Mouse (Mus musculus): ENCODE data around the gene Krt25.

Krt25 gene

GRCm38 (mm10) chr11:99272721-99273120 is 50.0 kb downstream of the Krt25 start:
- Histone ChIP-seq H3K27me3 (ENCODE audit: insufficient read depth, low read length) (peaks cover 4% of the 10 kb centered on the region; the same call in 1 of the 2 replicates), H3K4me1 (replicated peaks; ENCODE audit: low read depth, low read length) (0 out of 2 replicates have a peak, but pooled peaks cover 3% of the 10 kb centered on the region), H3K36me3 (ENCODE audit: insufficient read depth, low read length) (no peaks in the 10 kb centered on the region), H3K4me3 (replicated peaks; ENCODE audit: low read length) (no peak overlapping the region), H3K9me3 (ENCODE audit: low read length) (no peaks in the 10 kb centered on the region)
- TF ChIP-seq POU5F1 (IDR thresholded peaks at IDR 0.05; ENCODE audit: borderline replicate concordance, low read length) (no peak), NANOG (IDR thresholded peaks at IDR 0.05; ENCODE audit: borderline replicate concordance, low read length) (no peak), CTCF (conservative IDR thresholded peaks at IDR 0.05; ENCODE audit: low read length) (no peak)

GRCm38 (mm10) chr11:99269192-99269591 is 53.6 kb downstream of the Krt25 start:
- Histone ChIP-seq H3K4me3 (replicated peaks; ENCODE audit: low read length) (no peak overlapping the region), H3K36me3 (ENCODE audit: insufficient read depth, low read length) (no peaks in the 10 kb centered on the region), H3K4me1 (replicated peaks; ENCODE audit: low read depth, low read length) (peaks cover 13% of the 10 kb centered on the region), H3K27me3 (ENCODE audit: insufficient read depth, low read length) (peaks cover 20% of the 10 kb centered on the region), H3K9me3 (ENCODE audit: low read length) (no peaks in the 10 kb centered on the region)
- TF ChIP-seq POU5F1 (IDR thresholded peaks at IDR 0.05; ENCODE audit: borderline replicate concordance, low read length) = no peak
- TF ChIP-seq NANOG (IDR thresholded peaks at IDR 0.05; ENCODE audit: borderline replicate concordance, low read length) = no peak
- no peak for TF ChIP-seq CTCF (conservative IDR thresholded peaks at IDR 0.05; ENCODE audit: low read length)

GRCm38 (mm10) chr11:99265796-99266195 is 57.0 kb downstream of the Krt25 start:
- Histone ChIP-seq H3K4me1 (replicated peaks; ENCODE audit: low read depth, low read length) (peaks cover 13% of the 10 kb centered on the region), H3K36me3 (ENCODE audit: insufficient read depth, low read length) (no peaks in the 10 kb centered on the region), H3K4me3 (replicated peaks; ENCODE audit: low read length) (no peak overlapping the region), H3K9me3 (ENCODE audit: low read length) (no peaks in the 10 kb centered on the region), H3K27me3 (ENCODE audit: insufficient read depth, low read length) (peaks cover 17% of the 10 kb centered on the region)
- no peak for TF ChIP-seq POU5F1 (IDR thresholded peaks at IDR 0.05; ENCODE audit: borderline replicate concordance, low read length)
- no peak for TF ChIP-seq NANOG (IDR thresholded peaks at IDR 0.05; ENCODE audit: borderline replicate concordance, low read length)
- TF ChIP-seq CTCF (conservative IDR thresholded peaks at IDR 0.05; ENCODE audit: low read length) = no peak

Data from E14TG2a.4 (cell line).